Mouse (Mus musculus) myocyte (in vitro differentiated cells): ENCODE data around the gene Ly6g6f.

Source experiments
- E2F4 ChIP-seq: IDR thresholded peaks from one replicate; pipeline ENCODE4 v1.6.1; 2011; ENCODE audit warnings: mild to moderate bottlenecking, control low read depth, moderate library complexity; ENCODE audit not compliant: insufficient read depth
- MAX ChIP-seq: IDR thresholded peaks from one replicate; pipeline ENCODE4 v1.6.1; 2011; ENCODE audit warnings: low read depth, mild to moderate bottlenecking, control low read depth
- POLR2A ChIP-seq: IDR thresholded peaks from one replicate; pipeline ENCODE4 v1.6.1; 2011; ENCODE audit warnings: low read depth, mild to moderate bottlenecking, control low read depth, moderate library complexity; ENCODE audit not compliant: insufficient read length
- POLR2AphosphoS2 ChIP-seq: IDR thresholded peaks from one replicate; pipeline ENCODE4 v1.6.1; 2011; ENCODE audit warnings: low read depth, control low read depth; ENCODE audit not compliant: insufficient read length

DNA sequence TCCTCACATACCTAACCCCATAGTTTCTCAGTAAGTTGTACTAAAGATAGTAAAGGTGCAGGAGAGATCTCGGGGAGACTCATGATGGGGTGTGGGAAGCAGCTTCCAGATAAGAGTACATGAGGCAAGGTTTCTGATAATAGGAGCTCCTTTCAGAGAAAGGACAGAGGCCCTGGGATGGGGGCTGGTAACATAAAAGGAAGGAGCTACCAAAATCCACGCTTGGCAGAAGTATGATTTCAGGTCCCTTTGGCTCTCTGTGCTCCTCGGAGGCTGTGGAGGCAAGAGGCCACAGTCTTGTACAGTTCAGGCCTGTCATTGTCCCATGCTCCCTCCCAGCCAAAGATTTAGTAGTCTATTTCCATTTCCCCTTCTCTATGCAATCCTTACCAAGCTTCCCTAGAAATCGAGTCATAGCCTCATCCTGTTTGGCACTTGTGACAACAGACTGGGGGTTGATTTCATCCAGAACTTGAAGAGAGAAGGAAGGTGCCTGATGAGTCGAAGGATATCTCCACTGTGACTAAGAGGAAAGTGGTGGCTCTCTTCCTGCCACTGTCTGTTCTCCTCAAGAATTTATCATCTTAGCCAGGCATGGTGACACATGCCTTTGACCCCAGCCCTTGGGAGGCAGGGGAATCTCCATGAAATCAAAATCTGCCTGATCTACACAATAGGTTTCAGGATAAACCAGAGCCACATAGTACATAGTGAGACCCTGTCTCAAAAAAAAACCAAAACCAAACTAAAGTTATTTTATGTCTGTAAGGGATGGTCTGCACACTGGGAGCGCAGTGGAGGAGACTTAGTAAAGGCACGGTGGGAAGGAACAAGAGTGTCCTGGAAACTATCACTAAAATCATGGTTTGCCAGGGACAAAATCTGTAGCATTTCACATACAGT is 40.3 kb downstream of the Ly6g6f start:
- TF ChIP-seq POLR2AphosphoS2, result no peak
- no peak for TF ChIP-seq POLR2A
- no peak for TF ChIP-seq E2F4
- no peak for TF ChIP-seq MAX
